Mouse (Mus musculus) adrenal gland, postnatal 0 days (tissue): ENCODE measurements around the gene Gm20388. TPM values are rescaled to one million over a fixed set of nuclear protein-coding genes. Genes with fewer than 3 reads are reported as not detected.

Experiments used
- polyA plus RNA-seq: library from polyadenylated mRNA; unstranded; fragments of >200 nt; fragmentation: Nextera tagmentation; extraction: Ambion mirVana; gene quantifications from 2 replicates; pipeline ENCODE4 v1.2.1, GENCODE M21; 2015

Gene Gm20388
- polyA plus RNA-seq, 1 experiment from 2014 or later, result not detected

DNA sequence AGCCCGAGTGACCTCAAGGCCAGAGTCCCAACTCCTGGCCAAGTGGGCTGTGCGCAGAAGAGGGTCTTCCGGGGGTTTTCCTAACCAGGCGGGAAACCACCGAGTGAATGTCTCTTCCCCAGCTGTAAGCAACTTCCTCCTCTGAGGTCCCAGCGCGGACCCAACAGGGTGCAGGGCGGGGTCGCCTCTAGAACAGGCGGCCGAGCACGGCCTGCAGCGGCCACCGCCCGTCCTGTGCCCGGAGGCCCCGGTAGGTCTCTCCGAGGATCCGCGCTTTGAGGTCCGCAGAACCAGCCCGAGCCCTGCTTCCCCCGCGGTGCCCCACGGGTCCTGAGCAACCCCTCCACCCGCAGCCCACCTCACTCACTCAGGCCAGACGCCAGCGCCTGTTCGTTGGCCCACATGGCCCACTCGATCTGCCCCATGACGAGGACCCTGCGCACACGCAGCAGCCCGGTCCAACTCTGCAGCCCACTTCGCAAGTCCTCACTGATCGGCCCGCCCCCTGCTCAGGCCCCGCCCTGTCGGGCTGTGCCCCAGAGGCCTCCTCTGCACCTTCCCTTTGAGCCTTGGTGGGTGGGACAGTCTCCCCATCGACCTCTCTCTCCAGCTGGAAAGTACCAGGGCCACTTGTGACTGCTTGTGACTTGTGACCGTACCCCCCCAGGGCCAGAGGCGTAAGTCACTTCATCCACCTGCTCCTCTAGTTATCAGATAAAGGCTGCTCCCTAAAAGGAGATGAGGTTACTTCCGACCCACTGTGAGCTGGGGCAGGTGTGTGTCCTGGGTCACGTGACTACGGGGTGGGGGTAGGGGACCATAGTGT, 2522.0 kb downstream of the Gm20388 start, which contains the start of gene Cyba:
Gene Cyba (minus strand): TSS at position 488 of the 826 bp plus-strand sequence.

DNA sequence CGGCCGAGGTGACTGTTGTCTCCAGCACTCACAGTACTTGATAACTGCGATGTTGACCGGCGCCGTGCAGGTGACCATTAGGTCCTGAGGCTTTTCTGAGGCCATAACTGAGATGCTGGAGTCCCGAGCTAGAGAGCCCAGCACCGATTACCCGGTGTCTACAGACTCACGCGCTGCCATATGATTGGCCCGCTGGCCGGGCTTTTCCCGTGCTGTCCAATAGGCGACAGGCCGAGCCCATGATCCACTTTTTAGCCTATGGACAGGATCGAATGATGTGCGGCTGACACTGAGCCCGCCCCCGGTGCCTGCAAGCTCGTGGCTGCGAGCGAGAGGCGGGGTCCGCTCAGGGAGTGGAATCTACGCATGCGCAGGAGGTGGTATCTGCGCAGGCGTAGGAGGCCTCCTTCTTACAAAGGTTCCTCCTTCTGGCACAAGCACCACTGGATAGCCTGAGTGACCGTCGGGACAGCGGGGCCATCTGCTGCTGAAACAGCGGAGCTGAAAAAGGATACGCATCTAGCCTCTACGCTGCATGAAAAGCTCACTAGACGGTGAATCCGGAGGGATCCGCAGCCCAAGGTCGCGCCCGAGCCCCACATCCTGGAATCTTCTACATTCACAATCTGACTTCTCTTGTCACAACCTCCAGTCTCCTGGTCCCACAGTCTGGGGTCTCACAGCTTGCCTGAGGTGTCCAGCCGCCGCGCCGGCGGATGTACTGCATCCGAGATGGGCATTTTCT, 2532.8 kb downstream of the Gm20388 start, which contains the start of gene Mvd:
Gene Mvd (minus strand): TSS at position 161 of the 745 bp plus-strand sequence.

DNA sequence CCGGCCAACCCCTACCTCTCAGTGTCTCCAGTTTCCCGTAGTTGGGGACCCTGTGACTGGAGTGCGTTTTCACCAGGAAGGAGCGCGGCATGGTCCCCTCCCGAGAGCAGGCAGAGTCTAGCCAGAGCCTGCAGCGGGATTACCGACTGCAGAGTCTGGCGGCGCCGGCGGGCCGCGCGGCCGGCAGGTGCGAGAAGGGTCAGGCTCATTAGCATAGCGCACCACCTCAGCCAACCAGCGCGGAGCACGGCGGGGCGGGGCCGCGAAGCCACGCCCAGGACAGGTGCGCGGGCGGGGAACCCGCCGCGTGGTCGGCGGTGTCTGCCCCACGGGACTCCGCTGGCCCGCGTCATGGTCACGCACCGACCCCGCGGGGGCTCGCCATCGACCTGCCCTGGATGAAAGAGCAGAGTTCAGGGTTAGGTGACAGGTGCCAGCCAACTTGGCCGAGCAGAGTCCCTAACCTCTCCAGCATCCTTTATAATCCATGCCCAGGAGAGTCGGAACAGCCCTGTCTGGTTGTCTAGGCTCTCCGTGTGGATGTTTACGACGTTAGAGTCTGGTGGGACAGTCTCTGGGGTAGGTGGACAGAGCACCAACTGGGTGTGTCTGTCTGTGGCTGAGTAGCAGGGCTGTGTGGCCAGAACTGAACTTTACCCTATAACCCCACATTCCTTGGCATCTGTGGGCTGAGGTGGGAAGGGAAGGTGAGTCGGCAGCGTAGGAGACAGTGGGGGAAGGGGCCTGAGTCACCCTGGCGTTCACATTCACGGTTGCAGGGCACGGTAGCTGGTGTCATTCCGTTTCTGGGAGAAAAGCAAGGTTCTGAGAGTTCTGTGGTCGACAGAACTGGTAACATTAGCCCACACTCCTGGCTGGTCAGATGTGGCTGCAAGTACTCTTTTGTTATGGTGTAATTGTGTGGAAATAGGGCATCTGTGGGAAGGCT, 2550.2 kb downstream of the Gm20388 start, which contains the start of gene Snai3:
Gene Snai3 (minus strand): TSS at position 210 of the 949 bp plus-strand sequence.

DNA sequence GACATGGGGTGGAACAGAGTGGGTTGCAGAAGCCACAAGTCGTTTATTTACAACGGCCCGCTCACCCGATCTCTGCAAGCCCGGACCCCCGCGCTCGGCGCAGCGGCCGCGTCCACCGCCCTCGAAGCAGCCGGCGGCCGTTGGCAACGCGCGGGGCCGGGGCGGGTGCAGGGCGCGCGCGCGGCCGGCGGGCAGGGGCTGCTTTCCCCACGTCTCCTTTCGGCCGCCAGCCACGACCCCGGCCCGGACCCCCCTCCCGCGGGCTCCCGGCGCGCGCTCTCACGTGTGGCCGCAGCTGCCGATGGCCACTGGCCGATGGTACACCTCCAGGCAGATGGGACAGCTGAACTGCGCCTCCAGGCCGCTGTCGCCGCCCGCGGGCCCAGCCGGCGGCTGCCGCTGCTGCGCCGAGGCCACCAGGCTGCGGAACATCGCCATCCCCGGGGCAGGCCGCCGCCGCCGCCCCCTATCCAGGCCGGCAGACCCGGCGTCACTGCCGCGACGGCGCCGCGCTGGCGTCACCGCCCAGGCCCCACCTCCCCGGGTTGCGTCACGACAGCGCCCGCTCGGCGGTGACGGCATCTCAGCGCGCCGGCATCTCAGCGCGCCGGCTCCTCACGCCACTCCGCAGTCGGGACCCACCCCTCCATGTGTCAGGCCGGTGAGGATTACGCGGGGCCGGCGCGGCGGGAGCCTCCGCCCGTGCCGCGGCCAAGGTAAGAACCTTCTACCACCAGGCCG, 2565.1 kb downstream of the Gm20388 start, which contains the start of the genes Rnf166 and Ctu2:
Gene Rnf166 (minus strand): TSS at position 485 of the 741 bp plus-strand sequence.
Gene Ctu2 (plus strand): TSS at position 564 of the 741 bp plus-strand sequence.

DNA sequence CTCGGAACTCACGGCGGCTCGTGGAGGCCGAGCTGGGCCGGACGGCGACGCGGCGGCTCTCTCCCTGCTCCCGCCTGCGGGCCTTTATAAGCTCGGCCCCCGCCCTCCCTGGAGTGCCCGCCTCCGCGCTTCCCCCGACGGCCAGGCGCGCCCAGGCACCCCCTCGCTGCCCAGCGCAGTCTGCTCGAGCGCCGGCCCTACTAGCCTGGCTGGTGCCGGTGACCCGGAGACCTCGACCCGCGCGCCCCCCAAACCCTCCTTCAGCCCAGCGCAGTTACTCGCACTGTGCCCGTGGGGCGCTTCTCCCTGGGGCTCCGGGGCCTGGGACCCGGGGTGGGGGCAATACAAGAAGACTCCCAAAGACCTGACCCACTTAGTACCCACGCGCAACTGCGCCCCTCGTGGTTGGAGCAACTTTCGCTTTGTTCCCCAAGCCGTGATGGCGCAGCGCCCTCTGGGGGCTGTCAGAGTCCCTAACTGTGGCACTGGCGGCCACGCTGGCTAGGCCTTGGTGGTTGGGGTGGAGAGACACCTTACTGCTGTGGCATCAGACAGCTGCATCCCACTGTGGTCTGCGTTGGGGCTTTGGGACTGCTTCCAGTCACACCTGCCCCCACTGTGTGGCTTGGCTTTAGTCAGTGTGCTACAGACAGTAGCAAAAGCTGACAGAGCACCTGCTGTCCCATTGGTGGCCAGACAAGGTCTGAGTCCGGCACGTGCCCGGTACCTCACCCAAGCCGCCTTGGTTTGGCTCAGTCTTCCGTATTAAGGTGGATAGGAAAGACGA, 2640.8 kb downstream of the Gm20388 start, which contains the start of gene Piezo1:
Gene Piezo1 (minus strand): TSS at position 65 of the 787 bp plus-strand sequence.

DNA sequence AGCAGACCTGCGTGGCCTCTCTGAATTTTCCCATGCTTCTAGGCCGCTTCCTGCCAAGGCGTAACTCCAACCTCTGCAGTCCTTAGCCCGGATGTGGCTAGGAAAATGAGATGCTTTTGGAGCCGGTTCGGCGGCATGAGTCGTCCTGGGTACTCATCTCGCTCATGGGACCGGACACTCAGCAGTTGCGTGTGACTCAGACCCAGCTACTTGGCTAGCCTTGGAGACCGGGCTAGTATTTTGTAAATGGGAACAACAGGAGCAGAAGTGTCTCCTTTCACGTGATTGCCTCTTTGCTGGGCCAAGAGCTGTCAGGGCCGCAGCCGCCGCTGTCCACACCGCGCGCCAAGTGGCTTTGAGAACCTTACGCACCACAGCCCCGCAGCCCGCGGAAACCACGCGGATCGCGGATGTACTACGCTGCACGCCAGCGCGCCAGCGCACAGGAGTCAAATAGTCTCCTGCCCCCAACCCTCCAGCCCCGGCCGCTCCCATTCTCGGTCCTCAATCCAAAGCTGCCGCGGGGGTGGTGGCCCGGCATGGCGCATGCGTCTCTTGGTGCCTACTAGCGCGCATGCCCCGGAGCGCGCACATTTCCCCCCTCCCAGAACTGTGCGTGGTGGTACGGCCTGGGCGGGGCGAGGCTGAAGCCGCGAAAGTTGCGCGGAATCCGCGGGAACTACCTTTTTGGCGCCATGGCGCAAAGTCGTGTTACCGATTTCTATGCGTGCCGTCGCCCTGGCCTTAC, 2656.9 kb downstream of the Gm20388 start, which contains the start of gene Cdt1:
Gene Cdt1 (plus strand): TSS at position 655 of the 748 bp plus-strand sequence.

DNA sequence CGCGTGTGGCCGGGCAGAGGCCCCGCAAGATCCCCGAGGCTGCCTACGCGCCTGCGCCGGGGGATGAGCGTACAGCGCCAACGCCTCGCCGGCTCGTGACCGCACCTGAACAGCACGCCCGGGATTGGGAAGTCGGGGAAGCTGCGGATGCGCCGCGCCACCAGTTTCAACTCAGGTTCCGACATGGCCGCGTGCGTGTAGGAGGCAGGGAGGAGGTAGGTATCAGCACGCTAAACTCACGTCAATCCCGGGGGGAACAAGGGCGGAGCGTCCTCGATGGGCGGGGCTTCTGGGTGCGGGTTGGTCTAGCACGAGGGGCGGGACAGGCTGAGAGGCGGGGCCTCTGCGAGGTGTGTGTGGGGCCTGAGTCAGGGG, 2666.0 kb downstream of the Gm20388 start, which contains the start of gene Aprt:
Gene Aprt (minus strand): TSS at position 262 of the 375 bp plus-strand sequence.

DNA sequence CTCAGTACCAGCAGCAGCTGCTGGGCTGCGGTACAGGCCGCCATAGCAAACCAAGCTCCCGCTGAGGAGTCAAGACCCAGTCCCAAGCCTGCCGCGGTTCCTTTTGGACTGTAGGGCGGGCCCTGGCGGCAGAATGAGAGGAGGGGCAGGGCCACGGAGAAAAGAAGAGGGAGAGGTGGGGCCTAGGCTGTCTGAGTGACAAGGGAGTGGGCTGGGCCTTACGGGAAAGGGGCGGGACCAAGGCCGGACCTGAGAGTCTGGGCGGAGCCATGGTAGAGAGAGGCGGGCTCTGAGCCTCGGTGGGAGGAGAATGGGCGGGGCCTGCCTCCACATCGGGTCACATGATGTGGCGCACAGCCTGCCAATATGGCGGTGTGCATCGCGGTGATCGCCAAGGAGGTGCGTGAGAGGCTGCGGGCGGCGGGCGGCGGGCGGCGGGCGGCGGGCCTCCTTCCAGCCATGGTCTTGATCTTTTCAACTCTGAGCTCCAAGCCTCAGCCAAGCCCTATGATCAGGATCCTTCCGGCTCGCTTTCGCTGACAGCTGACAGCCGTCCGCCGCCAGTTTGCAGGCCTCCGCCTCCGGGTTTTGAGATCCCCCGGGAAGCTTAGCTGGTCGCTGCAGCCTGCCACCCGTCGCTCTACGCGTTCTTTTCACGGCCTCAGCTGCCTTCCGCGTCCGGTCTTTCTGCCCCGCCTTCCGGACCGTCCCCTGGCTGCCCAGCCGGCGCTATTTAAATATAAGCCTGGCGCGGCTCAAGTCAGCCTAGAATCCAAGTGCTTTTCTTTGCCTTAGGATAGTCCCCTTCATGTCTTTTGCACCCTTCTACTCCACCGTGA, 2700.9 kb downstream of the Gm20388 start, which contains the start of the genes Galns and Trappc2l:
Gene Galns (minus strand): TSS at position 169 of the 839 bp plus-strand sequence.
Gene Trappc2l (plus strand): TSS at position 346 of the 839 bp plus-strand sequence.

DNA sequence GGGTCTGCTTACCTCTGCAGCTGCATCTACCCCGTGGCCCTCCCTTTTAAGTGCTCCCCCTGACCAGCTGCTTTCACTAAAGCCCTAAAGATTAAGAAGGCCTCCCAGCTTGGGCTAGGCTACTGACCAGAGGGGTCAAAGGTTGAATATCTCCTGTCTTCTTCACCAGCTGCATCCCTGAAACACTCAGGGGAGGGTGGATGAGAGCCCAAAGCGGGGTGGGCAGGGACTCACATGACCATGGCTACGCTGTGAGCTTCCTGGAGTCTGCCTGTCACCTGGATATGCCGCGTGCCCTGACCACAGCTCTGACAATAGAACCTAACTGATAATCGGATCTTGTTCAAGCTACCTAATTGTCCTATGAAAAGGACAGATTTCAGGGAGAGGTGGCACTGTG, 2712.1 kb downstream of the Gm20388 start, which contains the start of gene Pabpn1l:
Gene Pabpn1l (minus strand): TSS at position 13 of the 400 bp plus-strand sequence.

DNA sequence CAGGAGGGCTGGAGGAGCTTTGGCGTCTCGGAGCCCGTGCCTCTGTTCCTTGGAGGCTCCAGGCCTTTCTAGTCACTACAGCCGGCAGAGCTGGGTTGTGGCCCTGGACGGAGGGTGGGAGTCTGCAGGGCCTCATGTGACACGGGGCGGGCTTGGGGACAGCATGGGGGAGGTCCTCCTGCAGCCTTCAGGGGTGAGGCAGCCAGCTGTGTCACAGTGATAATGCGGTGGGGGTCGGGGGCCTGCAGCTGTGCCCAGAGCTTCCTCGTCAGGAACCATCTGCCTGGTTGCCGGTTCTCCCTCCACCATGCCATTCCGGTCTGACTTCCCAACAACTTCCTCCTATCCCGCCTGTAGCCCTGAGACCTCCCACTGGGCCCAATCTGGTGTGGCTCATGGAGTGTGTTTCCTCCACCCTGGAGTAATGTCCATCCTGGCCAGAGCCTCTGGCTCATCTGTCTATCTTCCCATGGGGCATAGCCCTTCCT, 2788.4 kb downstream of the Gm20388 start, which contains the start of gene Cbfa2t3:
Gene Cbfa2t3 (minus strand): TSS at position 105 of the 488 bp plus-strand sequence.

DNA sequence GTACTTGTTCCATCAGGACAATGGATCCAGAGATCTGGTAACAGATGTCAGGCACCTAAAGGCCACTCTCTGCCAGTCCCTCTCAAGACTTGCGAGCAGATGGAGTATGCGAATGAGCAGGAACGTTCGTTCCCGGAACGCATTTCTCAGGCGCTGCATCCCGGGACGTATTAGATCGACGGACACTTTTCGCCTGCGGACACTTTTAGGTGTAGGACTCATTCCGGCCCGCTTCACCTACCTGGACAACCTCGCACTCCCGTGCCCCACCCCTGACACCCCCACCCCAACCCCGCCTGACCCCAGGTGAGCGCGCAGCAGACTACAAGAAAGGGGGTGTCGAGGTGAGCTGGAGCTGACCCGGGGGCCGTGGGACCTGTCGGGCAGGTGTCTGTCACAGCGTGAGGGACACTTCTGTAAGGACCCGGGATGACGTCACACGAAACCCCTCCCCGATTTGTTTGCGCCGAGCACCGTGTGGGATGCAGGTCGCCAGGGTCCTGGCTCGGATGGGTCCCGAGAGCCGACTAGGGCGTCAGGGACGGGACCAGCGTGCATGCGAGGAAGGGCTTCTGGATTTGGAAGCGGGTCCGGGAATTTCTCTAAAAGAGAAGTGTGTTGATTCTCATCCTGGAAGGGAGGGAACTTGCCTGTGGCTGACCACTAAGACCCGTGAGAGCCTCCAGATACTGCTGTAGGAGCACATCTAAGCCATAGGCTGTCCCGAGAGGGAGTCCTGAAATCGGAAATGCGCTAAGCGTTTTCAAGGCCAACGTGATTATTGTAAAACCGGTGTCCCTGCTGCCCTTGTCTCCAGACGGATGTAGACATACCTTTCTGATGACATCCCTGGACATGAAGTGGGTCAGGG, 2864.9 kb downstream of the Gm20388 start, which contains the start of gene Acsf3:
Gene Acsf3 (plus strand): TSS at position 202 of the 871 bp plus-strand sequence.

DNA sequence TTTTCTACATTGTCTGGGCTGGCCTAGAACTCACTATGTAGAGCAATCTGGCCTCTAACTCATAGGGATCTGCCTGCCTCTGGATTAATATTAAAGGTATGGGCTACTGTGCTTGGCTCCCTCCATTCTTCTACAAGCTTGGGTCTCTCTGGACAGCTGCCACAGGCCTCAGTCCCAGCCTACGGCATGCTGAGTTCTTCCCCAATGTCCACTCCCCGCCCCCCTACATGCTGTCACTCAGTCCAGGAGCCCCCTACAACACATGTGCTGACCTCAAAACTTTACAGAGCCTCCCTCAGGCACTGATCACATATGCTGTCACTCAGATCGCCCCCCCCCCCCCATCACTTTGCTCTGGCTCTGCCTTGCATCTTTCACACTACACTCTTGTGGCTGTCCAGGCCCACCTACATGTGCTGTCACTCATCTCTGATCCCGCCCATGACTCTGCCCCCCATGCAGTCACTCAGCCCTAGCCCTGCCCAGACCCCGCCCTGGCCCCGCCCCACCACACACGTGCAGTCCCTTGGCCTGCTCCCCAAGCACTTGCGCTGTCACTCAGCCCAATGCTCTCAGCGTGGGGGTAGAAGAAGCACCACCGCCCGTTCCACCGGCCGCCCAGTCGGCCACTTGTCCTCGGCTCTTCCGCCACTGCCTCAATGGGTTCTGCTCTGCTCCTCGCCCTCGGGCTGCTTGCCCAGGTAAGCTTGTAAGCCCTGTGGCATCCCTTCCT, 2937.4 kb downstream of the Gm20388 start, which contains the start of gene Cdh15:
Gene Cdh15 (plus strand): TSS at position 138 of the 733 bp plus-strand sequence.

DNA sequence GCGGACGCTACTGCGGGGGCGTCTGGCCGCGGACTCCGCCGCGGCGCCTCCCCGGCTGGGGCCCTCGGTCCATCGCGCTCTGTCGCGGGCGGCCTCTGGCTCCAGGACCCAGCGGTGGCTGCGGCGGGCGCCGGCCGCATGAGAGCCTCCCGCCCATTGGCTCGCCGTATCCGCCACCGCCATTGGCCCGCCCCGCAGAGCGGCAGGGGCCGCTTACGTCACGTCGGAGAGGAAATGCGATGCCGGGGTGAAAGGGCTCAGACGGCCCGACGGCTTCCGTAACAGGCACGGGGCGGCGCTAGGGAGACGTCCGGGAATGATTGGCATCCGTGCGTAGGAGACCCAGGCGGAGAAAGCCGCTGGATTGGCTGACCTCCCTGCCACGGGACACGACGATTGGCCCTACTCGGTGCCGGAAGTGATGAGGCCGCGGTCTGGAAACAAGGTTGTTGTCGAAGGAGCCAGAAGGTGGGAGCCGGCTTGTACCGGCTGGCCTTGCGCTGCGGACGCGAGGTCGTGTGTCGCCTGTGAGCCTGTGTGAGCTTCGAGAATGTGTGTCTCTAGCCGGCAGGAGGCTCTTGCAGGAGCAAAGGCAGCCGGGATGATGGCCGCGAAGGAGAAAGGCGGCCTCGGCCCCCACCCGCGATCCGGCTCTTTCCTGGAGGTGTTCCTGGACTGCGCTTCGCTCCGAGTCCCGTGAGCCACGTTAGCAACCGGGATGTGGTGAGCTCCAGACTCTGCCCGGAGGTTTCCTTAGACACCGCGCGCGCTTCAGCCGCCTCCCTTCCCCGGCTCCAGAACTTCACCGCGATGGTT, 3131.7 kb downstream of the Gm20388 start, which contains the start of gene Ankrd11:
Gene Ankrd11 (minus strand): TSS at position 120 of the 816 bp plus-strand sequence.

DNA sequence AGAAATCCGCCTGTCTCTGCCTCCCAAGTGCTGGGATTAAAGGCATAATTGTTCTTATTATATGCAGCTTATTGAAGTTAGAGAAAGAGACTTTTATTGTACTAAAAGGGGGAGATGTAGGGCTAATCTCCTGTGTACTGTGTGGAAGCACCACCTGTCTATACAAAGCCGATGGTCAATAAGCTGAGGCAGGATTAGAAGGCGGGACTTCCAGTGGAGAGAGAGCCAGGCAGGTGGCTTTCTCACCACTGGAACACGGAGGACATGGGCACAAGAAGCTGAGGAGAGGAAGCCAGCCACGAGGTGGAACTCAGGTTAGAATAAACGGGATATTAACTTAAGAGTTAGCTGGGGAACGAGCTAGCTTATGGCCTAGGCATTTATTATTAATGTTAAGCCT, 3152.1 kb downstream of the Gm20388 start, which contains the start of gene Spg7:
Gene Spg7 (plus strand): TSS at position 222 of the 400 bp plus-strand sequence.

